Mouse (Mus musculus) liver, postnatal 0 days (tissue): ENCODE data around the gene Rab40b. TPM values are rescaled to one million over a fixed set of nuclear protein-coding genes. Genes with fewer than 3 reads are reported as not detected.
"Not testable (repeated sequence)": the region's sequence is repeated elsewhere in the genome, so short reads cannot be mapped to it uniquely, and the experiment has no call there.

ENCODE experiments used
- ATAC-seq: fragments of 200-750 bp; cut with Nextera tagmentation; 2 replicates; pipeline ENCODE4 v1.8.0; 2017; ENCODE audit warnings: mild to moderate bottlenecking, moderate library complexity
- DNase-seq: peaks from one replicate; pipeline ENCODE4 v3.0.0-alpha.2; 2016
- H3K27ac ChIP-seq: fragments of 300-500 bp; sonication (generic); 2 replicates; pipeline ENCODE4 v1.5.1; 2014; ENCODE audit warnings: antibody characterized with exemption, moderate library complexity, mild to moderate bottlenecking, low read depth
- H3K27me3 ChIP-seq: fragments of 300-500 bp; sonication (generic); 2 replicates; pipeline ENCODE4 v1.6.1; 2014; ENCODE audit warnings: low read length, control low read depth, mixed read lengths; ENCODE audit not compliant: insufficient read depth
- H3K36me3 ChIP-seq: fragments of 300-500 bp; sonication (generic); replicated peaks from 2 replicates; pipeline ENCODE4 v1.6.1; 2014; ENCODE audit warnings: mild to moderate bottlenecking, control low read depth, low read length, moderate library complexity, mixed read lengths; ENCODE audit not compliant: insufficient read depth
- H3K4me1 ChIP-seq: fragments of 300-500 bp; sonication (generic); 2 replicates; pipeline ENCODE4 v1.6.1; 2014; ENCODE audit warnings: antibody characterized with exemption, mild to moderate bottlenecking, control low read depth; ENCODE audit not compliant: insufficient read depth
- H3K4me2 ChIP-seq: fragments of 300-500 bp; sonication (generic); 2 replicates; pipeline ENCODE4 v1.6.1; 2014; ENCODE audit warnings: low read depth, mild to moderate bottlenecking, low read length, moderate library complexity, mixed read lengths
- H3K4me3 ChIP-seq: fragments of 300-500 bp; sonication (generic); 2 replicates; pipeline ENCODE4 v1.5.1; 2014; ENCODE audit warnings: low read depth, low read length
- H3K9ac ChIP-seq: fragments of 300-500 bp; sonication (generic); replicated peaks from 2 replicates; pipeline ENCODE4 v1.6.1; 2014; ENCODE audit warnings: mild to moderate bottlenecking, moderate library complexity
- H3K9me3 ChIP-seq: fragments of 300-500 bp; sonication (generic); 2 replicates; pipeline ENCODE4 v1.6.1; 2016; ENCODE audit warnings: mild to moderate bottlenecking, control low read depth, low read length, mixed read lengths
- CTCF ChIP-seq: sonication (generic); IDR thresholded peaks from 2 replicates; pipeline ENCODE4 v1.5.1; 2016; ENCODE audit warnings: antibody characterized with exemption, low read depth
- EP300 ChIP-seq: IDR thresholded peaks from 2 replicates; pipeline ENCODE4 v1.6.1; 2016; ENCODE audit warnings: antibody characterized with exemption, low read depth, mild to moderate bottlenecking
- WGBS: fragments of 180-500 bp; shearing (Covaris S2); extraction: QIAGEN DNeasy Blood & Tissue Kit; methylation state at CpG from one replicate; pipeline ENCODE4 v1.1.7; 2014; ENCODE audit not compliant: insufficient replicate concordance; 5-methylcytosine and 5-hydroxymethylcytosine counted together
- microRNA-seq: library from miRNA; unstranded; fragments of <30 nt; microRNA quantifications from one replicate; pipeline ENCODE4, GENCODE M21; 2016
- polyA plus RNA-seq: library from polyadenylated mRNA; unstranded; fragments of >200 nt; fragmentation: Nextera tagmentation; extraction: Ambion mirVana; gene quantifications from 2 replicates; pipeline ENCODE4 v1.2.1, GENCODE M21; 2015

The Rab40b gene
- polyA plus RNA-seq, 1 experiment from 2014 or later, result 0.58 TPM

DNA sequence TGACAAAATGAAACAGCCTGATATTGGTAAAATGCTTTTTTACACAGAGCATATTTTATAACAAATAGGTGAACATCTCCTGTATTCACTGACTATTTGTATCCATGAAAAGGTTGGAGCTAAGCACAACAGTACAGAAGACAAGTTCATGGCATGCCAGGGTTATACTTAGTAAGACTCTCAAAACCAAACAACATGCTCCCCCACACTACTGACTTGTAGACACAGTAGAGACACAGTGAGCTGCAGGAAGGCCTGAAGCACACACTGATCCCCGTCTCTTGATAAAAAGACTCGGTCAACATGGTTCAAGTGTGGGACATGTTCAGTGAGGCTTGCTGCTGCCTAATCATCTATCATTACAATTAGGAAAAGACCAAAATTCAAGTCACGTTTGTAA is 56.4 kb downstream of the Rab40b start:
- no peaks in the 10 kb centered on the region for H3K4me1 ChIP-seq
- H3K9me3 ChIP-seq, result no peaks in the 10 kb centered on the region
- H3K4me2 ChIP-seq, result no peak overlapping the region
- H3K4me3 ChIP-seq, result no peak overlapping the region
- H3K36me3 ChIP-seq, result peaks cover 66% of the 10 kb centered on the region
- no peak for ATAC-seq
- no peak overlapping the region for H3K27ac ChIP-seq
- H3K27me3 ChIP-seq, result no peaks in the 10 kb centered on the region
- no peak for DNase-seq
- WGBS, result 81% methylated on average over 3 of the region's 3 CpGs
- TF ChIP-seq EP300 (no peak), CTCF (no peak)
- H3K9ac ChIP-seq, result no peak overlapping the region

DNA sequence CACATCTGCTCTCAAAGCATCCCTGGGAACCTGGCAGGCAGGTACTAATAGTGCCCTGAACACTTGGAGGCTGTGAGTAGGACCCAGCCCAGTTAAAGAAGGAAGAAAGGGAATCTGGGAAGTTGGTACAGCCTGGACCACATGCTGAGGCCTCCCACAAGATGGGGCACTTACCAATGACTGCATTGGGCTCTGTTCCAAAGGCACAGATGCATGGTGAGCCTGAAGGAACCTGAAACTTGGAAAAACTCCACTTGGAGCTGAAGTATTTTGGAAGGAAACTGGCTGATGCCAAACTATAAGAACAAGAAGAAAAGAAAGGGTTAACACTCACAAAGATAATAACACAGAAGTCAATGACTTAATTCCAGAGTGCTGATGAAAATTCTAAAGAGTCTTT is 59.4 kb downstream of the Rab40b start:
- DNase-seq (no peak), ATAC-seq (no peak)
- Histone ChIP-seq H3K4me2 (no peak overlapping the region), H3K27me3 (no peaks in the 10 kb centered on the region), H3K36me3 (peaks cover 50% of the 10 kb centered on the region), H3K27ac (no peak overlapping the region), H3K9ac (no peak overlapping the region), H3K4me1 (0 out of 2 replicates have a peak, but pooled peaks cover 5% of the 10 kb centered on the region), H3K9me3 (no peaks in the 10 kb centered on the region), H3K4me3 (no peak overlapping the region)
- no peak for TF ChIP-seq EP300
- TF ChIP-seq CTCF, result no peak

DNA sequence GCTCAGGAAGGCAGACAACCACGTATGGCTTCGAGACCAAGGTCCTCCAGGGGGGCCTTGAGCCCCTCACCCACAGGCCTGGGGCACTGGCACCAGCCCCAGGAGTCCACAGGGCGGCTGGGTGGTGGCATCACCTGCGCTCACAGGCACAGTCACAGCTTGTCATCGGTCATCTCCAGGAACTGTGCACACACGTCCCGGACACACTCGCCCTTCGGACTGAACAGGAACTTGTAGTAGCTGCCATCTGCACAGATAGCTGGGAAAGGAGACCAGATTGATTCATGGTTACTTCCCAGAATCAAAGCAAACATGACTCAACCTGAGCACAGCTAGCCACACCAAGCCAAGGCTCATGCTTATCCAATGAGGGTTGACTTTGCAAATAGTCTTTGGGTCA is 59.8 kb downstream of the Rab40b start:
- 0 out of 2 replicates have a peak, but pooled peaks cover 5% of the 10 kb centered on the region for H3K4me1 ChIP-seq
- H3K36me3 ChIP-seq, result peaks cover 45% of the 10 kb centered on the region
- no peaks in the 10 kb centered on the region for H3K27me3 ChIP-seq
- no peak for DNase-seq
- H3K4me2 ChIP-seq, result no peak overlapping the region
- WGBS, result 96% methylated on average over 9 of the region's 9 CpGs
- H3K9me3 ChIP-seq, result no peaks in the 10 kb centered on the region
- no peak for ATAC-seq
- H3K27ac ChIP-seq, result no peak overlapping the region
- no peak overlapping the region for H3K4me3 ChIP-seq
- TF ChIP-seq EP300, result no peak
- TF ChIP-seq CTCF, result no peak
- H3K9ac ChIP-seq, result no peak overlapping the region

DNA sequence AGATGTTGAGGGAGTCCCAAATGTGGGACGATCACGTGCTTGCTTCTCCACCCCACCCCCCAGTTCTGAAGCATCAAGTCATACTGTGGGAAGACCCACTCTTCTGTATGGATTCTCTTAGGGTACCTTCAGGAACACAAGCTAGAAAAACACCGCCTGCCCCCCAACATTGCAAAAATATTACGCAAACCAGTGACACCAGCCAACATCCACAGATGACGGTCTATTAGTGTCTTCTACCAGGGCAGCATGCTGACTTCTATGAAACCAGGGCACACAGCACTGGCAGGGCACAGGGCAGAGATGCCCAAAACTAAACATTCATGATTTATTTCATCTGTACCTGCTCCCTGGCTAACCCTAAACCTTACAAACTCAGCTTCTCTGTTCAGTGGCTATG is 61.4 kb downstream of the Rab40b start:
- Histone ChIP-seq H3K4me3 (no peak overlapping the region), H3K9ac (no peak overlapping the region), H3K4me2 (no peak overlapping the region), H3K27ac (no peak overlapping the region; the same call in 1 of the 2 replicates), H3K9me3 (no peaks in the 10 kb centered on the region), H3K36me3 (peaks cover 42% of the 10 kb centered on the region), H3K4me1 (0 out of 2 replicates have a peak, but pooled peaks cover 5% of the 10 kb centered on the region), H3K27me3 (no peaks in the 10 kb centered on the region)
- no peak for DNase-seq
- no peak for ATAC-seq
- WGBS, result 85% methylated on average over 5 of the region's 5 CpGs
- no peak for TF ChIP-seq EP300

DNA sequence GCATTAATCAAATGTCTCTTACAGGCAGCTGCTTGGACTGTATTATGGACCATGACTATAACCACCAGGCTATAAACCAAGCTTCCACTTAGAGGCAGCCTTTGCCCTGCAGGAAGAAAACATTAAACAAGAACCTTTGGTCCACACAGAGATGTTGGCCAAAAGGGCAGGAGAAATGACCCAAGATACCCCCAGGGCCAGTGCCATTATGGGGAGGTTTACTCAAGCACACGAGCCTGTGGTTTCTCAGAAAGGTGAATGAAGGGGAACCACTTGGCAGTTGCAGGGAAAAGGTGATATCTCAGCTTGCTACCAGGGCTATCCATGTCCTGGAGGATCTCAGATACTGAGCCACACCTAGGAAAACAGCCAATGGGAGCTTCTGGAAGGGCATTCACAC is 62.0 kb downstream of the Rab40b start:
- Histone ChIP-seq H3K4me3 (no peak overlapping the region), H3K36me3 (peaks cover 42% of the 10 kb centered on the region), H3K27me3 (no peaks in the 10 kb centered on the region), H3K9ac (no peak overlapping the region), H3K27ac (no peak overlapping the region; the same call in 1 of the 2 replicates), H3K4me1 (0 out of 2 replicates have a peak, but pooled peaks cover 5% of the 10 kb centered on the region), H3K4me2 (no peak overlapping the region), H3K9me3 (no peaks in the 10 kb centered on the region)
- TF ChIP-seq CTCF (no peak), EP300 (no peak)
- WGBS, result 55% methylated on average over 1 of the region's 1 CpGs
- DNase-seq (no peak), ATAC-seq (peak; percentile 49)

DNA sequence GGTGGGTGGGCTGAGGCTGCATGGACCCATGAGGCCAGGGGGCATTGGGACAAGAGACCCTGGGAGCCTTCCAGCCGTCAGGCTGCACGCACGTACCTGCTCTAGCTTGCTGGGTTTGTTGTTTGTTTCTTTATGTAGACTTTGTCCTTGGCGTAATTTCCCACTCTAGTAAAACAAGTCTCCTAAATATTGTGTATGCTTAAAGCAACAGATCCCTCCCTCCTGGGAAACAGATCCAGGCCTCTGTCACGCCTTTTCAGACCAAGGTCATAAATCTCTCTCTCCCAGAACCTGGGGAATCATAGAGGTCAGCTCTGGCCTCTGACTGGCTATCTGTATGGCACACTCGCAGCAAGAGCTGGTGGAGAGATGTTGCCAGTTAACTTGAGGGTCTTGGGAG is 80.3 kb downstream of the Rab40b start:
- 90% methylated on average over 6 of the region's 6 CpGs for WGBS
- H3K9me3 ChIP-seq, H3K27me3 ChIP-seq, H3K4me2 ChIP-seq, ATAC-seq, H3K4me3 ChIP-seq, DNase-seq, H3K4me1 ChIP-seq, H3K9ac ChIP-seq, H3K27ac ChIP-seq: not testable (repeated sequence)
- peaks cover 37% of the 10 kb centered on the region for H3K36me3 ChIP-seq

DNA sequence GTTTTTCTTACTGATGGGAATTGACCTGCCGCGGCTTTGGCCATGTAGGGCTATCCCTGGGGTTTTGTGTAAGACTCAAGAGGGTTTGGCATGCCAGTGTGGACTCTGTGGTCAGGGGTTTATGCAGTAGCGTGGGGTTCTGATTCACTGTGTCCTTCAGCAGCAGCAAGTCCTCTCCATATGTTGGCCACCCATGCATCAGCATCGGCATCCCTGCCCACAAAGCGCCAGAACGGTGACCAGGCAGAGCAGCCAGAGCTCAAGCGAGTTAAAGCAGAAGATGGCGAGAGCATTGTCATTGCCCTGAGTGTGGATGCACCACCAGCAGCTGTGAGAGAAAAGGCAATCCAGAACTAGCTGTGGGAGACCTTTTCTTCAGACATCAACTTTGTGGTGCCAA is 81.4 kb downstream of the Rab40b start:
- ATAC-seq (no peak), DNase-seq (no peak)
- no peak overlapping the region for H3K4me3 ChIP-seq
- H3K36me3 ChIP-seq, result peaks cover 44% of the 10 kb centered on the region
- TF ChIP-seq CTCF (no peak), EP300 (no peak)
- no peaks in the 10 kb centered on the region for H3K4me1 ChIP-seq
- 0 out of 2 replicates have a peak, but pooled peaks cover 3% of the 10 kb centered on the region for H3K9me3 ChIP-seq
- 94% methylated on average over 8 of the region's 8 CpGs for WGBS
- no peaks in the 10 kb centered on the region for H3K27me3 ChIP-seq
- H3K27ac ChIP-seq, result no peak overlapping the region
- H3K4me2 ChIP-seq, result no peak overlapping the region
- no peak overlapping the region for H3K9ac ChIP-seq

Small RNA genes within 50 kb of the gene (microRNA-seq; reads per million reads assigned to microRNA genes)
- not detected for gene Mir7236

Other genes with a start within 250 kb of the Rab40b start
- not detected in 2 replicates for gene Tex19.1, start 242.1 kb downstream of the Rab40b start, polyA plus RNA-seq
- gene Uts2r, start 228.0 kb downstream of the Rab40b start, polyA plus RNA-seq, result not detected in 2 replicates
- 2.3 and 3.2 TPM in 2 replicates for gene Hexdc, start 183.8 kb downstream of the Rab40b start, polyA plus RNA-seq
- gene Ogfod3, start 183.5 kb downstream of the Rab40b start, polyA plus RNA-seq, result 17.7 and 17.9 TPM in 2 replicates
- gene Cybc1, start 158.9 kb downstream of the Rab40b start, polyA plus RNA-seq, result 13.3 and 15.0 TPM in 2 replicates
- 27.8 and 39.1 TPM in 2 replicates for gene Narf, start 151.0 kb downstream of the Rab40b start, polyA plus RNA-seq
- 2.3 and 2.6 TPM in 2 replicates for gene Foxk2, start 128.3 kb downstream of the Rab40b start, polyA plus RNA-seq
- gene Wdr45b, start 33.8 kb downstream of the Rab40b start, polyA plus RNA-seq, result 16.6 and 16.7 TPM in 2 replicates
- 12.2 and 14.6 TPM in 2 replicates for gene Fn3krp, start 33.1 kb upstream of the Rab40b start, polyA plus RNA-seq
- 14.6 and 19.2 TPM in 2 replicates for gene Fn3k, start 46.7 kb upstream of the Rab40b start, polyA plus RNA-seq
- 20.0 and 21.2 TPM in 2 replicates for gene Tbcd, start 63.7 kb upstream of the Rab40b start, polyA plus RNA-seq
- 2.5 TPM in 2 replicates for gene Zfp750, start 131.1 kb upstream of the Rab40b start, polyA plus RNA-seq